Mouse (Mus musculus) heart, postnatal 0 days (tissue): ENCODE measurements around the gene Aknad1.

Experiments used
- CTCF ChIP-seq: IDR thresholded peaks from 2 replicates; pipeline ENCODE4 v1.5.1; 2016; ENCODE audit warnings: antibody characterized with exemption, control low read depth, low read depth
- EP300 ChIP-seq: IDR thresholded peaks from 2 replicates; pipeline ENCODE4 v1.6.1; 2016; ENCODE audit warnings: antibody characterized with exemption, low read depth

- TF ChIP-seq CTCF = no peak
- no peak for TF ChIP-seq EP300
Measured at GRCm38 (mm10) chr3:108831750-108832149, 92.3 kb downstream of the Aknad1 start.
